Mouse (Mus musculus): Measurements from ENCODE around the gene Mettl14. TPM values are rescaled to one million over a fixed set of nuclear protein-coding genes. Genes with fewer than 3 reads are reported as not detected.

Gene Mettl14
- polyA plus RNA-seq, 1 experiment from 2014 or later: 12.7 TPM

- Histone ChIP-seq H3K27me3 (replicated peaks) (no peaks in the 10 kb centered on the region), H3K27ac (no peak overlapping the region), H3K9me3 (replicated peaks) (no peaks in the 10 kb centered on the region), H3K4me1 (no peaks in the 10 kb centered on the region), H3K4me2 (no peak overlapping the region), H3K9ac (no peak overlapping the region), H3K4me3 (no peak overlapping the region), H3K36me3 (peaks cover 38% of the 10 kb centered on the region)
- no peak for ATAC-seq
- 81% methylated on average over 12 of the region's 12 CpGs for WGBS (ENCODE audit: insufficient replicate concordance)
These were observed 32.2 kb downstream of the Mettl14 start for GRCm38 (mm10) chr3:123353661-123354060.

- no peaks in the 10 kb centered on the region for H3K4me1 ChIP-seq
- no peak overlapping the region for H3K4me2 ChIP-seq
- peaks cover 36% of the 10 kb centered on the region for H3K36me3 ChIP-seq
- ATAC-seq: no peak
- H3K27me3 ChIP-seq (replicated peaks): no peaks in the 10 kb centered on the region
- H3K4me3 ChIP-seq: no peak overlapping the region
- no peaks in the 10 kb centered on the region for H3K9me3 ChIP-seq (replicated peaks)
- 62% methylated on average over 6 of the region's 6 CpGs for WGBS (ENCODE audit: insufficient replicate concordance)
- no peak overlapping the region for H3K27ac ChIP-seq
- H3K9ac ChIP-seq: no peak overlapping the region
These were observed 32.7 kb downstream of the Mettl14 start for GRCm38 (mm10) chr3:123353183-123353582.

DNA sequence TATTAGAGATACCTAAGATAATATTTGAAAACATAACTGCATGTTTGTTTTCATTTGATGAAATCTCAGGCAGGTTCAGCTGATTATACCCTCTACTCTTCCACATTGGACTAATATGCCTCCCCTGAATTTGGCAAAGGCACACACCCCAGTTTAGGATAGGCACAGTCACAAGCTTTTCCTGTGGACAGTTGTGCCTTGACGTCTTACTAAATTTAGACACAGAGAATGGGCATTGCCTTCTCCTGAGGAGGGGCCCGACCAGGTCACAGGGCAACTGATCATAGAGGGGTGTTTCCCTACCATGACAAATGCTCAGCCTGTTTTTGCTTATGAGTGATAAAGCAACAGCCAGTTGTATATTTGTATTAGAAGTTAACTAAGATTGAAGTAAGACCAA is 34.4 kb downstream of the Mettl14 start:
- Histone ChIP-seq H3K9me3 (replicated peaks) (no peaks in the 10 kb centered on the region), H3K9ac (no peak overlapping the region), H3K4me3 (no peak overlapping the region), H3K36me3 (peaks cover 30% of the 10 kb centered on the region), H3K27me3 (replicated peaks) (no peaks in the 10 kb centered on the region), H3K27ac (no peak overlapping the region), H3K4me2 (no peak overlapping the region), H3K4me1 (no peaks in the 10 kb centered on the region)
- WGBS (ENCODE audit: insufficient replicate concordance): 38% methylated on average over 2 of the region's 2 CpGs
- ATAC-seq: no peak

DNA sequence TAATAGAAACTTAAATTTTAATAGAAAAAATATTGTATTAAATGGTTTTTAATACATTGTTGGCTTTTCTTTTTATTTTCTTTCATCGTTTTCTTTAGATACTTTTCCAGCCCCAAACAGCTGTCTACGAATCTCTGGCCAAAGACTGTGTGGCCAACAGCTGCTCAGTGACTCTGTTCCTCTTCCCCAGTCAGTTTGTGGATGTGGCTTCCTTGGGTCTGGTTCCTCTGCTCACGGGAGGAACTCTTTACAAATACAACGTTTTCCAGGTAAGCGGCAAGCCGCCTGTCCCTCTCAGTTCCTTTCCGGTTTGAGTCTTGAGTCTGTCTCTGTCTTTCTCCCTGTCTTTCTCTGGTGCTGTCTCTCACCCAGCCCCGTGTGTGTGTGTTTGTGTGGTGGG is 35.3 kb downstream of the Mettl14 start:
- Histone ChIP-seq H3K36me3 (peaks cover 37% of the 10 kb centered on the region), H3K9me3 (replicated peaks) (no peaks in the 10 kb centered on the region), H3K4me3 (no peak overlapping the region), H3K27me3 (replicated peaks) (no peaks in the 10 kb centered on the region), H3K4me2 (no peak overlapping the region), H3K4me1 (no peaks in the 10 kb centered on the region), H3K9ac (no peak overlapping the region), H3K27ac (no peak overlapping the region)
- WGBS (ENCODE audit: insufficient replicate concordance): 63% methylated on average over 8 of the region's 8 CpGs
- ATAC-seq: no peak

- Histone ChIP-seq H3K4me1 (no peaks in the 10 kb centered on the region), H3K4me2 (no peak overlapping the region), H3K36me3 (peaks cover 25% of the 10 kb centered on the region)
These were observed 37.7 kb downstream of the Mettl14 start for GRCm38 (mm10) chr3:123348080-123348802.

GRCm38 (mm10) chr3:123343690-123344089 is 42.2 kb downstream of the Mettl14 start:
- peaks cover 22% of the 10 kb centered on the region for H3K36me3 ChIP-seq
- ATAC-seq: no peak
- 60% methylated on average over 6 of the region's 6 CpGs for WGBS (ENCODE audit: insufficient replicate concordance)

More at GRCm38 (mm10) chr3:123348080-123348802, 37.7 kb downstream of the Mettl14 start:
- Histone ChIP-seq H3K4me3 (no peak overlapping the region), H3K27me3 (replicated peaks) (no peaks in the 10 kb centered on the region), H3K9ac (no peak overlapping the region), H3K9me3 (replicated peaks) (no peaks in the 10 kb centered on the region), H3K27ac (no peak overlapping the region)
- ATAC-seq: no peak
- 75% methylated on average over 12 of the region's 12 CpGs for WGBS (ENCODE audit: insufficient replicate concordance)

GRCm38 (mm10) chr3:123341049-123341448 is 44.9 kb downstream of the Mettl14 start:
- H3K36me3 ChIP-seq: peaks cover 18% of the 10 kb centered on the region

More at GRCm38 (mm10) chr3:123343690-123344089, 42.2 kb downstream of the Mettl14 start:
- Histone ChIP-seq H3K27ac (no peak overlapping the region), H3K4me3 (no peak overlapping the region), H3K4me1 (no peaks in the 10 kb centered on the region), H3K4me2 (no peak overlapping the region), H3K9me3 (replicated peaks) (no peaks in the 10 kb centered on the region), H3K27me3 (replicated peaks) (no peaks in the 10 kb centered on the region), H3K9ac (no peak overlapping the region)

DNA sequence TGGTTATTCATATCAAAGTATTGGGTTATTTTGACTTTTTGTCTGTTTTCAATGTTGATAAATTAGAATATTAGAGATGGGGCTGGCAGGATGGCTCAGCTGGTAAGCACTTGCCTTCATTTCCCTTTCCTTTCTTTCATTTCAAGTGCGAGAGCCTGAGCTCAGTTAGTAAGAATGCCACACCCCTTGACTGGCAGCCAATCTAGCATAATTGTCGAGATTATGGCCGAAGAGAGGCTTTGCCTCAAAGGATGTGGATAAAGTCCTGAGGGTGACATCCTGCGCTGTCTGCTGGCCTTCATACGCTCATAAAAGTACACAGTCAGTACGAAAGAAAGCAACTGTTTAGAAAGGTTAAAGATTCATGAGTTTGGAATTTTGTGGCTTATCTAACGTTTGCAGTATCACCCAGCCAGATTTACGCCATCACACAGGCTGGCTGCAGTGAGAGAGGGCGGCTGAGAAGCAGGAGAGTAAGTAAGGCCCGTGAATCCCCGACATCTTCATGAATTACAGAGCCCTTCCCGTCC is 47.2 kb downstream of the Mettl14 start:
- no peak for ATAC-seq
- Histone ChIP-seq H3K4me3 (no peak overlapping the region), H3K36me3 (peaks cover 10% of the 10 kb centered on the region; the same call in 1 of the 2 replicates), H3K27me3 (replicated peaks) (no peaks in the 10 kb centered on the region), H3K4me2 (no peak overlapping the region), H3K4me1 (no peaks in the 10 kb centered on the region), H3K9ac (no peak overlapping the region), H3K27ac (no peak overlapping the region), H3K9me3 (replicated peaks) (no peaks in the 10 kb centered on the region)
- 58% methylated on average over 12 of the region's 12 CpGs for WGBS (ENCODE audit: insufficient replicate concordance)

More at GRCm38 (mm10) chr3:123341049-123341448, 44.9 kb downstream of the Mettl14 start:
- no peak for ATAC-seq
- Histone ChIP-seq H3K4me1 (no peaks in the 10 kb centered on the region), H3K9me3 (replicated peaks) (no peaks in the 10 kb centered on the region), H3K27ac (no peak overlapping the region), H3K4me2 (no peak overlapping the region), H3K27me3 (replicated peaks) (no peaks in the 10 kb centered on the region), H3K9ac (no peak overlapping the region), H3K4me3 (no peak overlapping the region)
- WGBS (ENCODE audit: insufficient replicate concordance): 70% methylated on average over 2 of the region's 2 CpGs

DNA sequence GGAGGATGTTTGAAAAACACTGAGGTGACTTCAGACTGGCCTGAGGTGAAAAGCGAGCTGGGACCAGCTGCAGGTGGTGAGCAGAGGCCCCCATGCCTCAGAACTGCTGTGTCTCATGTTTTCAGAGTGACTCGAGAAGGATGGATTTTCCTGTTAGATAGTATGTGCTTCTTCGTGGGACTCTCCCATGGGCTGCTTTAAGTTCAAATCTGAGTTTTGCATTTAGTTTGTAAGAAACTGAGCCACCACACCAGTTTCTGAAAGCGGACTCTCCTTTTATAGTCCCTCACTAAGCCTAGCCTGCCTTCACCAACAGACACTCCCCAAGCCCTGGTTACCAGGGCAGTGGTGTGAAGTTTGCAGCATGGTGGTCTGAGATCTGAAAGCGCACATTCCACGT is 48.1 kb downstream of the Mettl14 start:
- Histone ChIP-seq H3K36me3 (peaks cover 8% of the 10 kb centered on the region; the same call in 1 of the 2 replicates), H3K4me3 (no peak overlapping the region), H3K9ac (no peak overlapping the region), H3K4me2 (no peak overlapping the region), H3K27ac (no peak overlapping the region), H3K4me1 (peaks cover 3% of the 10 kb centered on the region; the same call in 1 of the 2 replicates), H3K27me3 (replicated peaks) (no peaks in the 10 kb centered on the region), H3K9me3 (replicated peaks) (no peaks in the 10 kb centered on the region)
- ATAC-seq: no peak
- WGBS (ENCODE audit: insufficient replicate concordance): 66% methylated on average over 6 of the region's 6 CpGs

DNA sequence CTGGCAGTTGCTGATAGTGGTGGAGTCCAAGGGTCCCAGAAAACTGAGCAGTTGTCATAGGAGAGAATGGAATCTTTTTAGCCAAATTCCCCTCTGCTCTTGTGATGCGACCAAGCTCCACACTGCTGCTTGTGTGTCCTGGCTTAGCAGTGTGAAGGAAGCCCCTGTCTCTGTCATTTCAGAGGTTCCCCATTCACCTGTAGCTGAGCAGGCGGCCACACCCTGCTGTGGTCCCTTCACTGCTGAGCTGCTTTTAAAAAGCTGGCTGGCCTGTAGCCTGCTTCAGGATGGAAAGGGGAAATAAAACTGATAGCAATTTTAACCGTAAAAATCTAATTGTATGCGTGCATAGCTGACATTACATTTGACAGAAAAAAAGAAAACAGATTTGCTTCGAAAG is 49.0 kb downstream of the Mettl14 start:
- Histone ChIP-seq H3K9ac (no peak overlapping the region), H3K4me1 (peaks cover 9% of the 10 kb centered on the region; the same call in 1 of the 2 replicates), H3K4me2 (no peak overlapping the region), H3K27me3 (replicated peaks) (no peaks in the 10 kb centered on the region), H3K4me3 (no peak overlapping the region), H3K9me3 (replicated peaks) (no peaks in the 10 kb centered on the region), H3K36me3 (peaks cover 8% of the 10 kb centered on the region; the same call in 1 of the 2 replicates), H3K27ac (no peak overlapping the region)
- no peak for ATAC-seq
- 64% methylated on average over 5 of the region's 5 CpGs for WGBS (ENCODE audit: insufficient replicate concordance)

GRCm38 (mm10) chr3:123336455-123336854 is 49.5 kb downstream of the Mettl14 start:
- H3K27ac ChIP-seq: no peak overlapping the region
- no peaks in the 10 kb centered on the region for H3K27me3 ChIP-seq (replicated peaks)
- no peak overlapping the region for H3K4me3 ChIP-seq
- 72% methylated on average over 7 of the region's 7 CpGs for WGBS (ENCODE audit: insufficient replicate concordance)
- peaks cover 9% of the 10 kb centered on the region; the same call in 1 of the 2 replicates for H3K4me1 ChIP-seq
- H3K36me3 ChIP-seq: peaks cover 8% of the 10 kb centered on the region; the same call in 1 of the 2 replicates
- no peak for ATAC-seq
- no peaks in the 10 kb centered on the region for H3K9me3 ChIP-seq (replicated peaks)
- no peak overlapping the region for H3K9ac ChIP-seq
- H3K4me2 ChIP-seq: no peak overlapping the region

GRCm38 (mm10) chr3:123335480-123335879 is 50.4 kb downstream of the Mettl14 start:
- Histone ChIP-seq H3K27ac (no peak overlapping the region), H3K9ac (no peak overlapping the region), H3K4me2 (no peak overlapping the region), H3K4me3 (no peak overlapping the region), H3K36me3 (peaks cover 6% of the 10 kb centered on the region; the same call in 1 of the 2 replicates), H3K27me3 (replicated peaks) (no peaks in the 10 kb centered on the region), H3K4me1 (peaks cover 9% of the 10 kb centered on the region; the same call in 1 of the 2 replicates), H3K9me3 (replicated peaks) (no peaks in the 10 kb centered on the region)
- no peak for ATAC-seq
- WGBS (ENCODE audit: insufficient replicate concordance): 61% methylated on average over 3 of the region's 3 CpGs

Data from liver, embryonic 12.5 days (tissue).